Mouse (Mus musculus): ENCODE results near the gene Zfp994. TPM values are rescaled to one million over a fixed set of nuclear protein-coding genes. Genes with fewer than 3 reads are reported as not detected.

Zfp994 gene
- polyA plus RNA-seq (2014; fragmentation: Illumina TruSeq; extraction: RNeasy Lipid Tissue Mini Kit (QIAGEN cat#74804); ENCODE audit: low replicate concordance): 34.2 TPM

DNA sequence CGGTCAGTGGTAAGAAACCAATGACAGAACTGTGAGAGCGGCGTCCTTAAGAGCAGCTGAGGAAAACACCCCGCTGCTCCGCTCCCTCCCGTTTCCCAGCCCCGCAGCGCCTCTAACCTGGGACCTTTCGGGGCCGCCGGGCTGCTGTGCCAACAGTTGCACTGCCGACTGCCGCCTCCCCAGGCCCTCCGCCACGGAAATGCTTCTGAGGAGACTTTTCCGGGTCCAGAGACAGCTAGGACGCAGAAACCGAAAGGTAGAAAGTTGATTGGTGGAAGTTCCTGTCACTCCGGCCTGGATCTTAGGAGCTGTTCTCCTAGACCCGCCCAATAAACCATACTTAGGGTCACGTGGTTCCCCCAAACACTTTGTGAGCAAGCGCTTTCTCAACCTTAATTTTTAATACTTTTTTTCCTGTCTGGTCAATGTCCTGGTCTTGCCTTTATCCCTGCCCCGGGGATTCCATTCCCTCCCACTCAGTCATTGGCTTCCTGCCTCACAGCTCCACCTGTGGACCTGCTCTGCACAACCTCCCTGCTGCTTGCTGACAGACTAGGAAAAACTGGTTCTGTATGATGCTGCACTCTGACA, at the start of gene Zfp994:
Gene Zfp994 (minus strand): TSS at position 195 of the 591 bp plus-strand sequence.

DNA sequence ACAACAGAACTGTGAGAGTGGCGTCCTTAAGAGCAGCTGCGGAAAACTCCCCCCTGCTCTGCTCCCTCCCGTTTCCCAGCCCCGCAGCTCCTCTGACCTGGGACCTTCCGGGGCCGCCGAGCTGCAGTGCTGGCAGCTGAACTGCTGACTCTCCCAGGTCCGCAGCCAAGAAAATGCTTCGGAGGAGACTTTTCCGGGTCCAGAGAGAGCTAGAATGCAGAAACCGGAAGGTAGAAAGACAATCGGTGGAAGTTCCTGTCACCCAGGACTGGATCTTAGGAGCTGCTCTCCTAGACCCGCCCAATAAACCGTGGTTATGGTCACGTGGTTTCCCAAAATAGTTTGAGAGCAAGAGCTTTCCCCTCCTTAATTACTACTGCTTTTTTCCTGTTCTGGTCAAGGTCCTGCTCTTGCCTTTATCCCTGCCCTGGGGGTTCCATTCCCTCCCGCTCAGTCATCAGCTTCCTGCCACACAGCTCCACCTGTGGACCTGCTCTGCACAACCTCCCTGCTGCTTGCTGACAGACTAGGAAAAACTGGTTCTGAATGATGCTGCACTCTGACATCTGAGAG, 59.6 kb downstream of the Zfp994 start, which contains the start of gene Zfp947:
Gene Zfp947 (minus strand): TSS at position 469 of the 573 bp plus-strand sequence.

Other genes starting within 250 kb of the Zfp994 start
- gene Zfp947, start 59.4 kb downstream of the Zfp994 start, polyA plus RNA-seq (2014; fragmentation: Illumina TruSeq; extraction: RNeasy Lipid Tissue Mini Kit (QIAGEN cat#74804); ENCODE audit: low replicate concordance): 11.7 TPM
- 118 TPM for gene CT030661.1, start 89.2 kb upstream of the Zfp994 start, polyA plus RNA-seq (2014; fragmentation: Illumina TruSeq; extraction: RNeasy Lipid Tissue Mini Kit (QIAGEN cat#74804); ENCODE audit: low replicate concordance)
- 86.1 TPM for gene Zfp944, start 135.8 kb upstream of the Zfp994 start, polyA plus RNA-seq (2014; fragmentation: Illumina TruSeq; extraction: RNeasy Lipid Tissue Mini Kit (QIAGEN cat#74804); ENCODE audit: low replicate concordance)
- 87.2 TPM for gene Zfp758, start 135.8 kb upstream of the Zfp994 start, polyA plus RNA-seq (2014; fragmentation: Illumina TruSeq; extraction: RNeasy Lipid Tissue Mini Kit (QIAGEN cat#74804); ENCODE audit: low replicate concordance)
- gene Zfp946, start 198.6 kb upstream of the Zfp994 start, polyA plus RNA-seq (2014; fragmentation: Illumina TruSeq; extraction: RNeasy Lipid Tissue Mini Kit (QIAGEN cat#74804); ENCODE audit: low replicate concordance): 205 TPM

All from small intestine, adult 10 weeks (tissue).